Mouse (Mus musculus) stomach, postnatal 0 days (tissue): ENCODE results near the gene Armc9. TPM values are rescaled to one million over a fixed set of nuclear protein-coding genes. Genes with fewer than 3 reads are reported as not detected.

ENCODE experiments used
- ATAC-seq: fragments of 200-750 bp; cut with Nextera tagmentation; 2 replicates; pipeline ENCODE4 v1.8.0; 2017; ENCODE audit not compliant: low FRiP score, low TSS enrichment
- DNase-seq: peaks from one replicate; pipeline ENCODE4 v3.0.0-alpha.2; 2016; ENCODE audit warnings: low spot score
- H3K27ac ChIP-seq: fragments of 300-500 bp; sonication (generic); replicated peaks from 2 replicates; pipeline ENCODE4 v1.5.1; 2014; ENCODE audit warnings: mild to moderate bottlenecking, control low read depth
- H3K27me3 ChIP-seq: fragments of 300-500 bp; sonication (generic); 2 replicates; pipeline ENCODE4 v1.6.1; 2014; ENCODE audit warnings: low read length; ENCODE audit not compliant: control insufficient read depth, insufficient read depth
- H3K36me3 ChIP-seq: fragments of 300-500 bp; sonication (generic); 2 replicates; pipeline ENCODE4 v1.6.1; 2014; ENCODE audit warnings: low read length, mixed read lengths; ENCODE audit not compliant: control insufficient read depth, insufficient read depth
- H3K4me1 ChIP-seq: fragments of 300-500 bp; sonication (generic); replicated peaks from 2 replicates; pipeline ENCODE4 v1.6.1; 2014; ENCODE audit warnings: antibody characterized with exemption; ENCODE audit not compliant: control insufficient read depth, insufficient read depth
- H3K4me2 ChIP-seq: fragments of 300-500 bp; sonication (generic); replicated peaks from 2 replicates; pipeline ENCODE4 v1.6.1; 2014; ENCODE audit warnings: low read depth, mild to moderate bottlenecking, control low read depth, moderate library complexity
- H3K4me3 ChIP-seq: fragments of 300-500 bp; sonication (generic); 2 replicates; pipeline ENCODE4 v1.5.1; 2014; ENCODE audit warnings: low read depth, low read length, control low read depth
- H3K9ac ChIP-seq: fragments of 300-500 bp; sonication (generic); 2 replicates; pipeline ENCODE4 v1.6.1; 2014; ENCODE audit warnings: mild to moderate bottlenecking, low read length, control low read depth, mixed read lengths
- H3K9me3 ChIP-seq: fragments of 300-500 bp; sonication (generic); 2 replicates; pipeline ENCODE4 v1.6.1; 2016; ENCODE audit warnings: low read length; ENCODE audit not compliant: control insufficient read depth
- CTCF ChIP-seq: IDR thresholded peaks from 2 replicates; pipeline ENCODE4 v1.5.1; 2016; ENCODE audit warnings: antibody characterized with exemption, low read depth, mild to moderate bottlenecking, moderate library complexity
- EP300 ChIP-seq: optimal IDR thresholded peaks from 2 replicates; pipeline ENCODE3; 2016; ENCODE audit warnings: antibody characterized with exemption
- WGBS: fragments of 180-500 bp; shearing (Covaris S2); extraction: QIAGEN DNeasy Blood & Tissue Kit; methylation state at CpG from one replicate; pipeline ENCODE4 v1.1.7; 2014; 5-methylcytosine and 5-hydroxymethylcytosine counted together
- polyA plus RNA-seq: library from polyadenylated mRNA; unstranded; fragments of >200 nt; fragmentation: Nextera tagmentation; extraction: Ambion mirVana; gene quantifications from 2 replicates; pipeline ENCODE4 v1.2.1, GENCODE M21; 2015

The Armc9 gene
- polyA plus RNA-seq, 1 experiment from 2014 or later, result 7.3 TPM

DNA sequence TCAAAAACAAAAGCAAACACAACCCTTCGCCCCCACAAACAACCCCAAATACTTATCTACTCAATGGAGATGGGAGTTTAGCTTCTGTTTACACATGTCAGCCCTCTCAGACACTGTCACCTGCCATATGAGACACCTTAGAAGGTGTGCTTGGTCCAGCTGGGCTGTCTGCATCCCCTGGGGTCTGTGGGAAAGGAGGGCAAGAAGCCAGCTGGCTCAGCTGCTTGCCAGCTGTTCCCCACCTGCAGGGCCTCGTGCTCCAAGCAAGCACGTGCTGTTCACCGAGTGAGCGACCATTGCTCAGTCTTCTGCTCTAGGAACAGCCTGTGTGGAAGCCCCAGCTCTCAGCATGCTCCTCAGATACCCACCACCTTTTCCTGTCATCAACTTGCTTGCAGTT lies 44.4 kb downstream of the Armc9 start:
- 69% methylated on average over 5 of the region's 5 CpGs for WGBS
- H3K27ac ChIP-seq, result no peak overlapping the region
- DNase-seq (no peak), ATAC-seq (no peak)
- H3K4me1 ChIP-seq, result no peaks in the 10 kb centered on the region
- no peak overlapping the region for H3K4me2 ChIP-seq
- H3K9me3 ChIP-seq, result no peaks in the 10 kb centered on the region
- no peaks in the 10 kb centered on the region for H3K27me3 ChIP-seq
- H3K36me3 ChIP-seq, result peaks cover 10% of the 10 kb centered on the region; the same call in 1 of the 2 replicates
- H3K9ac ChIP-seq, result no peak overlapping the region
- H3K4me3 ChIP-seq, result no peak overlapping the region
- TF ChIP-seq EP300 (no peak), CTCF (no peak)

DNA sequence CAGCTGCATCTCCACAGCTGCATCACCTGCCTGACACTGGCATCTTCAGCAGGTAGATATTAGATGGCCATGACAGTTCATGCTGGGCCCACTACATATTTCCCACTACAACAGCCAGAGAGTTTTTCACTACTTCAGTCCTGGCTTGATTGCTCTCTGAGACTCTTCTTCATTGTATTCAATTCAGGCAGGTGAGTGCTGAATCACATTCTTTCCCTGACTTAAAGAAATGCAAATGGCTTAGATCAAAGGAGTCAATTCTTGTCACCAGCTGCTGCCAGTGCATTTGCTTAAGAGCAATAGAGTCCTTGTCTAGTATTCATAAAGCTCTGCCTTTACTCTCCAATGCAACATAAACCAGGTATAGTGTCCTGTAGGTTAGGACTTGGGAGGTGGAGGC lies 46.7 kb downstream of the Armc9 start:
- ATAC-seq (no peak), DNase-seq (no peak)
- Histone ChIP-seq H3K4me1 (no peaks in the 10 kb centered on the region), H3K4me2 (no peak overlapping the region), H3K36me3 (peaks cover 10% of the 10 kb centered on the region; the same call in 1 of the 2 replicates), H3K4me3 (no peak overlapping the region), H3K27me3 (no peaks in the 10 kb centered on the region), H3K9ac (no peak overlapping the region), H3K27ac (no peak overlapping the region), H3K9me3 (no peaks in the 10 kb centered on the region)
- TF ChIP-seq CTCF, result no peak
- TF ChIP-seq EP300, result no peak

DNA sequence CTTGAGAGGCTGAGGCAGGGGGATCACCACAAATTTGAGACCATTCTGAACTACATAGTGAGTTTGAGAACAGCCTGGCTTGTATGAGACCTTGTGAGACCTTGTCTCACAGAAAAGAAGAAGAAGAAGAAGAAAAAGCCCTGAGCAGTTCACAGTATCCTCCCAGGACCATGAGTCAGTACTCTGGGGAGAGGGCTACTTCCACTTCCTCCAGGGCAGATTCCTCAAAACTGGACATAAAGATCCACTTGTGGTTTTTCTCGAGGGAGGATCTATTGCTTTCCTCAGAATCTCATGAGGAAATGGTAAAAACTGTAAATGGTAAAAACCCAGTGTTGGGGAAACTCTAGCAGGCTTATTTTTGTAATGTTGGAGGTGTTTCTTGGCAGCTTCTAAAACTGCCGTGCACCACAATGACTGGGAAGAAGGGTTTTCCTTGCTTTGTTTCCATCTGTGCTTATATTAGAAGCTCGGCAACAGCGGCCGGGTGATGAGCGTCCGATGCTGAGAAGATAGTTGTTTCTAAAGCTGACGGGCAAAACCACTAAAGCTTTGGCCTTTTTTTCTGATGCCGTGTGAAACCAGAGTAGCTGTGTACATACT lies 48.1 kb downstream of the Armc9 start:
- no peaks in the 10 kb centered on the region for H3K4me1 ChIP-seq
- WGBS, result 74% methylated on average over 9 of the region's 9 CpGs
- H3K4me2 ChIP-seq, result no peak overlapping the region
- ATAC-seq (no peak), DNase-seq (no peak)
- no peaks in the 10 kb centered on the region for H3K27me3 ChIP-seq
- H3K4me3 ChIP-seq, result no peak overlapping the region
- no peak overlapping the region for H3K27ac ChIP-seq
- TF ChIP-seq CTCF, result no peak
- TF ChIP-seq EP300, result no peak
- peaks cover 10% of the 10 kb centered on the region; the same call in 1 of the 2 replicates for H3K36me3 ChIP-seq
- H3K9ac ChIP-seq, result no peak overlapping the region
- H3K9me3 ChIP-seq, result no peaks in the 10 kb centered on the region

DNA sequence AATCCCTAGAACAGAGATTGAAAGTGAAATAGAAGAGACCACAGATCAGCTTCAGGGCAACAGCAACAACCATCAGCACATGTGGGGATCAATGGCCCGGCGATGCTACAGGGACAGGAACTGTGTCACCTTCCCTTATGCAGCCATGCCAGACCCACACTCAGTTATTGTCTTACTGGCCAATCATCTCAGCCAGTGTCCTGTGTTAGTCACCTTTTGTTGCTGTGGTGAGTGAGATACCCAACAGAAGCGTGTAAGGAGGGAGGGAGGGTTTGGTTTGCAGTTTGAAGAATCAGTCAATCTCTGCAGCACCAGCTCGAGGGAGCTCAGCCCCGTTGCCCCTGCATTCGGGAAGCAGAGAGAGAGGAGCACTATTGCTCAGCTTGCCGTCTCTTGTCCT lies 56.1 kb downstream of the Armc9 start:
- Histone ChIP-seq H3K36me3 (peaks cover 4% of the 10 kb centered on the region), H3K27me3 (no peaks in the 10 kb centered on the region), H3K27ac (no peak overlapping the region), H3K4me1 (no peaks in the 10 kb centered on the region), H3K4me2 (no peak overlapping the region), H3K9me3 (no peaks in the 10 kb centered on the region), H3K4me3 (no peak overlapping the region), H3K9ac (no peak overlapping the region)
- no peak for DNase-seq
- TF ChIP-seq EP300 (no peak), CTCF (no peak)
- no peak for ATAC-seq
- WGBS, result 86% methylated on average over 7 of the region's 7 CpGs

DNA sequence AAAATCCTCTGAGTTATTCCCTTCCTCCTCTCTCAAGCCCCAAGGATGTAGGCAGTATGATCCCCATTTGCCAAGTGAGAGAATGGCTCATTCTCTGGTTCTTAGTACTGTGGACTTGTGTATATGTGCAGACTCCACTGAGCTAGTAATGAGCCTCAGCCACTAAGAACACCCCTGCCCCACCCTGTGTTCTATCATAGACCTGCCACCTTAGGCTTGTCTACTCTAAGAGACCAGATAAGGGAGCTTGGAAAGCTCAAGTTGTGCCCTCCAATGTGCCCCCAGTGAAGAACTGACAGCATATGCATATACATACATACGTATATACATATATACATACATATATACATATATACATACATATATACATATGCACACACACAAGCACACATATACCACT lies 56.9 kb downstream of the Armc9 start:
- no peaks in the 10 kb centered on the region for H3K27me3 ChIP-seq
- DNase-seq (no peak), ATAC-seq (no peak)
- H3K36me3 ChIP-seq, result peaks cover 4% of the 10 kb centered on the region
- H3K27ac ChIP-seq, result no peak overlapping the region
- WGBS, result 89% methylated on average over 1 of the region's 1 CpGs
- H3K4me3 ChIP-seq, result no peak overlapping the region
- H3K9me3 ChIP-seq, result no peaks in the 10 kb centered on the region
- H3K4me1 ChIP-seq, result no peaks in the 10 kb centered on the region
- H3K9ac ChIP-seq, result no peak overlapping the region
- TF ChIP-seq CTCF (no peak), EP300 (no peak)
- H3K4me2 ChIP-seq, result no peak overlapping the region

DNA sequence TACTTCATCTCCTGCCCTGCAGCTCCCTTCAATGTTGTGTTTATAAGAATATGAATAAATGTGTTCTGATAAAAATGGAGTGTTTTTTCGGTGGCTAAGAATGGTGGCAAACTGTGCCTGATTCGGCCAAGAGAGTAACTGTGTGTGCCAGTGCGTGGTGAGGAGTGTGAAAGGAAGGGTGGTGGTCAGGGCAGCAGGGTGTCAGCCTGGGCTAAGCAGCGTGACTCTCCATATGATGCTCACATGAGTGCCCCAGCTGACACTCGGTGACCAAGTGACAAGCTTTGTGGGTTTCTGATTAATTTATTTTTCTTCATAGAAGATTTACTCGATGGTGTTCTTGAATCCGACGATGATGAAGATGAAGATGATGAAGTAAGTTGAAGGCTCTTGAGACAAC lies 58.2 kb downstream of the Armc9 start:
- ATAC-seq (no peak), DNase-seq (no peak)
- WGBS, result 92% methylated on average over 8 of the region's 8 CpGs
- H3K4me3 ChIP-seq, result no peak overlapping the region
- H3K36me3 ChIP-seq, result peaks cover 4% of the 10 kb centered on the region
- no peak overlapping the region for H3K27ac ChIP-seq
- no peaks in the 10 kb centered on the region for H3K9me3 ChIP-seq
- no peak overlapping the region for H3K9ac ChIP-seq
- no peak overlapping the region for H3K4me2 ChIP-seq
- no peaks in the 10 kb centered on the region for H3K27me3 ChIP-seq
- no peaks in the 10 kb centered on the region for H3K4me1 ChIP-seq
- no peak for TF ChIP-seq CTCF
- TF ChIP-seq EP300, result no peak
